Mouse (Mus musculus) embryonic facial prominence, embryonic 11.5 days (tissue): ENCODE results near the gene Dst. TPM values are rescaled to one million over a fixed set of nuclear protein-coding genes. Genes with fewer than 3 reads are reported as not detected.
"Not testable (repeated sequence)": the region's sequence is repeated elsewhere in the genome, so short reads cannot be mapped to it uniquely, and the experiment has no call there.

Experiments used
- ATAC-seq: fragments of 200-750 bp; cut with Nextera tagmentation; replicated peaks from 2 replicates; pipeline ENCODE4 v1.8.0; 2017; ENCODE audit warnings: low read depth; ENCODE audit not compliant: insufficient number of reproducible peaks, low FRiP score, low TSS enrichment
- DNase-seq: peaks from one replicate; pipeline ENCODE4 v3.0.0-alpha.2; 2015; ENCODE audit warnings: low spot score
- H3K27ac ChIP-seq: fragments of 300-500 bp; sonication (generic); replicated peaks from 2 replicates; pipeline ENCODE4 v1.5.1; 2014; ENCODE audit warnings: mild to moderate bottlenecking, low read depth, low read length, control low read depth
- H3K27me3 ChIP-seq: fragments of 300-500 bp; sonication (generic); 2 replicates; pipeline ENCODE4 v1.6.1; 2014; ENCODE audit warnings: mild to moderate bottlenecking, low read length, moderate library complexity, mixed read lengths; ENCODE audit not compliant: control insufficient read depth, insufficient read depth
- H3K36me3 ChIP-seq: fragments of 300-500 bp; sonication (generic); replicated peaks from 2 replicates; pipeline ENCODE4 v1.6.1; 2014; ENCODE audit warnings: low read depth, mild to moderate bottlenecking, low read length, moderate library complexity, mixed read lengths; ENCODE audit not compliant: control insufficient read depth, insufficient read depth
- H3K4me1 ChIP-seq: fragments of 300-500 bp; sonication (generic); 2 replicates; pipeline ENCODE4 v1.6.1; 2014; ENCODE audit warnings: low read length, mixed read lengths; ENCODE audit not compliant: control insufficient read depth, insufficient read depth
- H3K4me2 ChIP-seq: fragments of 300-500 bp; sonication (generic); 2 replicates; pipeline ENCODE4 v1.6.1; 2014; ENCODE audit warnings: low read depth, mild to moderate bottlenecking, control low read depth, low read length, moderate library complexity
- H3K4me3 ChIP-seq: fragments of 300-500 bp; sonication (generic); 2 replicates; pipeline ENCODE4 v1.5.1; 2014; ENCODE audit warnings: low read depth, low read length, control low read depth
- H3K9ac ChIP-seq: fragments of 300-500 bp; sonication (generic); replicated peaks from 2 replicates; pipeline ENCODE4 v1.6.1; 2014; ENCODE audit warnings: mild to moderate bottlenecking, control low read depth, low read length
- H3K9me3 ChIP-seq: fragments of 300-500 bp; sonication (generic); replicated peaks from 2 replicates; pipeline ENCODE4 v1.6.1; 2016; ENCODE audit warnings: mild to moderate bottlenecking, low read length, inconsistent platforms, mixed read lengths; ENCODE audit not compliant: control insufficient read depth
- WGBS: fragments of 180-500 bp; shearing (Covaris S2); extraction: QIAGEN DNeasy Blood & Tissue Kit; methylation state at CpG from one replicate; pipeline ENCODE4 v1.1.7; 2014; 5-methylcytosine and 5-hydroxymethylcytosine counted together
- polyA plus RNA-seq: library from polyadenylated mRNA; unstranded; fragments of >200 nt; fragmentation: Nextera tagmentation; extraction: Ambion mirVana; gene quantifications from 2 replicates; pipeline ENCODE4 v1.2.1, GENCODE M21; 2014

Dst gene
- polyA plus RNA-seq, 1 experiment from 2014 or later = 20.7 TPM

- no peaks in the 10 kb centered on the region for H3K9me3 ChIP-seq
- H3K36me3 ChIP-seq = no peaks in the 10 kb centered on the region; the same call in 1 of the 2 replicates
- no peak overlapping the region for H3K27ac ChIP-seq
- H3K4me3 ChIP-seq = no peak overlapping the region
- 9% methylated on average over 6 of the region's 6 CpGs for WGBS
- H3K4me1 ChIP-seq = no peaks in the 10 kb centered on the region
- no peak overlapping the region for H3K4me2 ChIP-seq
- no peak overlapping the region for H3K9ac ChIP-seq
- peak; percentile 59 for DNase-seq
- no peaks in the 10 kb centered on the region for H3K27me3 ChIP-seq
- ATAC-seq = peak; percentile 59; the same call in 1 of the 2 replicates
These were observed 152.4 kb downstream of the Dst start for GRCm38 (mm10) chr1:34060446-34060845.

- H3K36me3 ChIP-seq = no peaks in the 10 kb centered on the region; the same call in 1 of the 2 replicates
- ATAC-seq (0 out of 2 replicates have a peak, but pooled peaks have one; percentile 49), DNase-seq (peak; percentile 76)
- WGBS = 22% methylated on average over 4 of the region's 4 CpGs
- no peak overlapping the region for H3K27ac ChIP-seq
- no peaks in the 10 kb centered on the region for H3K9me3 ChIP-seq
- H3K4me1 ChIP-seq = no peaks in the 10 kb centered on the region
- H3K27me3 ChIP-seq = no peaks in the 10 kb centered on the region
- no peak overlapping the region for H3K4me2 ChIP-seq
- no peak overlapping the region for H3K9ac ChIP-seq
- H3K4me3 ChIP-seq = no peak overlapping the region
These were observed 153.1 kb downstream of the Dst start for GRCm38 (mm10) chr1:34061078-34061477.

DNA sequence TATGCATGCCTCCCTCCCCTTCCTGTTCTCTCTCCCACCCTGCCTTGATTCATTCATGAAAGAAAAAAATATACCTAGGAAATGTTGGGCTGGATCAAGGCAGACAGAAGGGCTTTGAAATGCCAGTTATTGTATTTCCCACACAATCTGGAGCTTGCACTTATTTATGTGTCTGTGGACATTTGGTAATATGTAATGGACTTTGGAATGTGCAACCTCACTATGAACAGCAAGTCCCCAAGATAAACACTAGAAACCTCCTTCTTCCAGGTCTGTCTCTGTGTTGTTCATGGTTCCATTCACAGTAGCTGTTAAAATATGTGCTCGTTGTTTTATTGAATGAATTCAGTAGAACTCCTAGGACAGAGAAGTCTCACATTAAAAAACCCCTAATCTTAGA is 153.8 kb downstream of the Dst start:
- Histone ChIP-seq H3K9me3 (no peaks in the 10 kb centered on the region), H3K36me3 (no peaks in the 10 kb centered on the region; the same call in 1 of the 2 replicates), H3K27me3 (no peaks in the 10 kb centered on the region), H3K9ac (no peak overlapping the region), H3K4me2 (no peak overlapping the region), H3K4me1 (no peaks in the 10 kb centered on the region), H3K27ac (no peak overlapping the region), H3K4me3 (no peak overlapping the region)
- 75% methylated on average over 1 of the region's 1 CpGs for WGBS
- no peak for ATAC-seq
- DNase-seq = no peak

GRCm38 (mm10) chr1:34063943-34064342 is 155.9 kb downstream of the Dst start:
- Histone ChIP-seq H3K4me1 (no peaks in the 10 kb centered on the region), H3K4me3 (no peak overlapping the region), H3K27me3 (no peaks in the 10 kb centered on the region), H3K36me3 (no peaks in the 10 kb centered on the region; the same call in 1 of the 2 replicates), H3K27ac (no peak overlapping the region), H3K9ac (no peak overlapping the region), H3K9me3 (no peaks in the 10 kb centered on the region), H3K4me2 (no peak overlapping the region)
- no peak for ATAC-seq
- no peak for DNase-seq
- 73% methylated on average over 3 of the region's 3 CpGs for WGBS

- Histone ChIP-seq H3K9me3 (no peaks in the 10 kb centered on the region), H3K4me2 (no peak overlapping the region), H3K4me3 (no peak overlapping the region), H3K27me3 (no peaks in the 10 kb centered on the region), H3K36me3 (no peaks in the 10 kb centered on the region), H3K4me1 (no peaks in the 10 kb centered on the region), H3K27ac (no peak overlapping the region), H3K9ac (no peak overlapping the region)
- no peak for ATAC-seq
- 82% methylated on average over 5 of the region's 5 CpGs for WGBS
- no peak for DNase-seq
These were observed 157.6 kb downstream of the Dst start for GRCm38 (mm10) chr1:34065551-34066048.

DNA sequence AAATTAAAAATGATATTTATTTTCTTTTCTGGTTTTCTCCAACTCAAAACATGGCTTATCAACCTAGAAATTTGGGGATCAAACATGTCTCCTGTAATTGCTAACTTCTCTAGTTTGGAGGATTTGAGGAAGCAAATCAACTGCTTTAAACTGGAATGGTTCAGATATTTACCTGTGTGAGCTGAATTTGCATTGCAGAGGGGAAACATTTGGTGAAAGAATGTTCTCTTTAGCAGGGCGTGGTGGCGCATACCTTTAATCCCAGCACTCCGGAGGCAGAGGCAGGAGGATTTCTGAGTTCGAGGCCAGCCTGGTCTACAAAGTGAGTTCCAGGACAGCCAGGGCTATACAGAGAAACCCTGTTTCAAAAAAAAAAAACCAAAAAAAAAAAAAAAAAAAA is 158.4 kb downstream of the Dst start:
- DNase-seq, H3K9ac ChIP-seq, H3K36me3 ChIP-seq, H3K4me2 ChIP-seq, ATAC-seq, H3K27me3 ChIP-seq, H3K27ac ChIP-seq, H3K9me3 ChIP-seq, H3K4me3 ChIP-seq, H3K4me1 ChIP-seq: not testable (repeated sequence)
- 98% methylated on average over 4 of the region's 4 CpGs for WGBS

DNA sequence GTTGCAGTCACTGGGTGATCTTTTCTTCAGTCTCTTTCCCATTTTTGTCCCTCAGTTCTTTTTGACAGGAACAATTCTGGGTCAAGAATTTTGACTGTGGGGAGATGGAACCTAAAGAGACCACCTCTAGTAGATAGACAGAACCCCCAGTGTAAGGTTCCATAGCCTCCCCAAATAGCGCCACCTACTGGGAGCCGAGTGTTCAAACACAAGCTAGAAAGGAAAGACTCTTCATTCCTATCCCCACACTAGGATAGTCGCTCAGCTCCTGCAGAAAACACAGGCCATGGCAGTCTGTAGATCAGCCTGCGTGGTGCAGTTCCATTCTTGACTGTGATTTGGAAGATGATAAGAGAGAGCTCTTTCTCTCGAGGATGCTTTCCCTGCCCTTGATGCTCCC is 160.3 kb downstream of the Dst start:
- Histone ChIP-seq H3K4me3 (no peak overlapping the region), H3K4me2 (no peak overlapping the region), H3K27ac (no peak overlapping the region), H3K9me3 (no peaks in the 10 kb centered on the region), H3K9ac (no peak overlapping the region), H3K36me3 (no peaks in the 10 kb centered on the region), H3K4me1 (no peaks in the 10 kb centered on the region), H3K27me3 (no peaks in the 10 kb centered on the region)
- DNase-seq (no peak), ATAC-seq (no peak)
- WGBS = 57% methylated on average over 5 of the region's 5 CpGs

- no peak for DNase-seq
- 87% methylated on average over 10 of the region's 10 CpGs for whole genome bisulfite sequencing
- Histone ChIP-seq H3K4me2 (no peak overlapping the region), H3K9me3 (no peaks in the 10 kb centered on the region), H3K27me3 (no peaks in the 10 kb centered on the region), H3K4me1 (no peaks in the 10 kb centered on the region), H3K4me3 (no peak overlapping the region), H3K36me3 (no peaks in the 10 kb centered on the region), H3K9ac (no peak overlapping the region), H3K27ac (no peak overlapping the region)
- no peak for ATAC-seq
These were observed 161.7 kb downstream of the Dst start for GRCm38 (mm10) chr1:34069514-34070290.
